Mouse (Mus musculus) heart, postnatal 36 days (tissue): ENCODE data around the gene Cd82. TPM values are rescaled to one million over a fixed set of nuclear protein-coding genes. Genes with fewer than 3 reads are reported as not detected.

ENCODE experiments used
- DNase-seq, 2 experiments: peaks; one replicate each; pipeline ENCODE4 v3.0.0; 2021 to 2022
- intact Hi-C: fragments of 180-260 bp; cut with DNase I; formaldehyde crosslinking; loops from one replicate; pipeline ENCODE4 v1.15.1; 2025
- total RNA-seq, 2 experiments: library from RNA; stranded (reverse); gene quantifications; 2 replicates each; pipeline ENCODE4 v1.2.3; 2021

Gene Cd82
- total RNA-seq, 2 experiments from 2014 or later: 10.7 to 13.8 TPM

- DNase-seq: no peak
- intact Hi-C loops: no loop called here
These were observed 15.3 kb downstream of the Cd82 start for GRCm38 (mm10) chr2:93447500-93448249.

GRCm38 (mm10) chr2:93446606-93447353, 16.2 kb downstream of the Cd82 start:
- intact Hi-C loops: no loop called here

GRCm38 (mm10) chr2:93445237-93445651, 17.7 kb downstream of the Cd82 start:
- intact Hi-C loops: no loop called here
- DNase-seq: no peak

More at GRCm38 (mm10) chr2:93446606-93447353, 16.2 kb downstream of the Cd82 start:
- DNase-seq: no peak

- intact Hi-C loops: no loop called here
- DNase-seq: no peak
These were observed 18.7 kb downstream of the Cd82 start for GRCm38 (mm10) chr2:93444280-93444679.

- no peak for DNase-seq
- intact Hi-C loops: no loop called here
These were observed 19.8 kb downstream of the Cd82 start for GRCm38 (mm10) chr2:93443106-93443505.

- peak in 1 of 2 experiments; percentile 28 for DNase-seq
These were observed 23.0 kb downstream of the Cd82 start for GRCm38 (mm10) chr2:93439812-93440559.

GRCm38 (mm10) chr2:93439352-93439771, 23.6 kb downstream of the Cd82 start:
- DNase-seq: no peak
- intact Hi-C loops: no loop called here

More at GRCm38 (mm10) chr2:93439812-93440559, 23.0 kb downstream of the Cd82 start:
- intact Hi-C loops: no loop called here

GRCm38 (mm10) chr2:93438335-93438734, 24.6 kb downstream of the Cd82 start:
- DNase-seq: no peak
- intact Hi-C loops: no loop called here

- intact Hi-C loops: no loop called here
- no peak for DNase-seq
These were observed 27.4 kb downstream of the Cd82 start for GRCm38 (mm10) chr2:93435577-93435976.

- no peak for DNase-seq
- intact Hi-C loops: no loop called here
These were observed 28.0 kb downstream of the Cd82 start for GRCm38 (mm10) chr2:93434896-93435295.

GRCm38 (mm10) chr2:93433543-93433942, 29.4 kb downstream of the Cd82 start:
- intact Hi-C loops: no loop called here
- no peak for DNase-seq

GRCm38 (mm10) chr2:93432600-93433389, 30.1 kb downstream of the Cd82 start:
- DNase-seq: no peak
- intact Hi-C loops: no loop called here

GRCm38 (mm10) chr2:93431575-93432325, 31.2 kb downstream of the Cd82 start:
- DNase-seq: no peak
- intact Hi-C loops: no loop called here

GRCm38 (mm10) chr2:93430993-93431392, 31.9 kb downstream of the Cd82 start:
- DNase-seq: no peak
- intact Hi-C loops: no loop called here

GRCm38 (mm10) chr2:93428004-93428531, 34.9 kb downstream of the Cd82 start:
- intact Hi-C loops: no loop called here

GRCm38 (mm10) chr2:93427000-93427715, 35.8 kb downstream of the Cd82 start:
- intact Hi-C loops: no loop called here
- no peak for DNase-seq

More at GRCm38 (mm10) chr2:93428004-93428531, 34.9 kb downstream of the Cd82 start:
- no peak for DNase-seq

GRCm38 (mm10) chr2:93425810-93426209, 37.1 kb downstream of the Cd82 start:
- no peak for DNase-seq
- intact Hi-C loops: no loop called here

- DNase-seq: no peak
- intact Hi-C loops: loop anchor here (5.0 kb wide), 2 partner anchors 238 to 363 kb away; no protein-coding TSS in a partner anchor
These were observed 38.5 kb downstream of the Cd82 start for GRCm38 (mm10) chr2:93424307-93424984.
